Mouse (Mus musculus): Measurements from ENCODE around the gene Gosr2. TPM values are rescaled to one million over a fixed set of nuclear protein-coding genes. Genes with fewer than 3 reads are reported as not detected.

The Gosr2 gene
- total and polyA plus RNA-seq, 3 experiments, result 16.0 to 72.1 (median 69.2) TPM

DNA sequence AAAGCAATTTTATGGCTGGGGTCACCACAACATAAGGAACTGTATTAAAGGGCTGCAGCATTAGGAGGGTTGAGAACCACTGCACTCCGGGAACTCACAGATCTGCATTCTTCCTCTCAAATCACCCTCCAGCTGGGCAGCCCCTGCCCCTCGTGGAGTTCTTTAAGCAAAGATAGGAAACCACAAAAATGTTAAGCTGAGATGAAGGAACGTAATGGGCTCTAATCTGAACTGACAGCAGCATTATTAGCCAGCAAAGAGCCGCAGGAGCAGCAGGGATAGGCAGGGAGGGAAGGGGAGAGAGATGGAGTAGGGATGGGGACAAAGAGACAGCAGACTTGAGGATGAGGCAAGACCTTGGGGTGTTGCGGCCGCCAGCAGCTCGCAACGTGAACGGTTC lies 19.3 kb upstream of the Gosr2 start:
- ATAC-seq (ENCODE audit: extremely low read depth, insufficient number of reproducible peaks, low FRiP score, poor library complexity, severe bottlenecking) (no peak), DNase-seq (ENCODE audit: low spot score) (no peak)
- no peaks in the 10 kb centered on the region for H3K9me3 ChIP-seq (replicated peaks)
- no peak overlapping the region for H3K4me3 ChIP-seq (ENCODE audit: low read depth, low read length)
- no peaks in the 10 kb centered on the region for H3K36me3 ChIP-seq (replicated peaks)
- no peaks in the 10 kb centered on the region for H3K4me1 ChIP-seq (ENCODE audit: insufficient read depth, low read depth, low read length)
- TF ChIP-seq POLR2AphosphoS5 (IDR thresholded peaks at IDR 0.05; ENCODE audit: insufficient replicate concordance, low read depth, low read length) (no peak), TAL1 (conservative IDR thresholded peaks at IDR 0.05; ENCODE audit: low read depth, low read length) (no peak), CTCF (IDR thresholded peaks at IDR 0.05; ENCODE audit: low read depth, low read length) (no peak), GATA2 (IDR thresholded peaks at IDR 0.05; ENCODE audit: borderline replicate concordance, low read depth, low read length) (no peak), GATA1 (IDR thresholded peaks at IDR 0.05; ENCODE audit: borderline replicate concordance, low read length) (no peak)
- peaks cover 43% of the 10 kb centered on the region for H3K27me3 ChIP-seq (ENCODE audit: insufficient read depth, low read length)

DNA sequence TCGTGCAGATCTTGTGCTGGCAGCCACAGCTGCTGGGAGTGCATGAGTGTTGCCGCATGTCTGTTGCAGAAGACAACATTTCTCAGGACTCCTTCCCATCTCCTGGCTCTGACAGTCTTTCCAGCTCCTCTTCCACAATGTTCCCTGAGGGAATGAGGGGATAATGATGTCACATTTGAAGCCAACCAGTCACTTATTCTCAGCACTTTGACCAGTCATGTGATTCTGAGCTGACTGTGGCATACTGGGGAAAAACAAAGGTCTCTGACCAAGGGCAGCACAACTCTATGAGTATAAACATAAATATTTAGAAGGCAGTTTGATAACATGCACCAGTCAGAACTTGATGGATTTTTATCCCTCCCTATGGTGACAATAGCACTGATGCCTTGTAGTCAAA lies 16.4 kb upstream of the Gosr2 start:
- Histone ChIP-seq H3K4me3 (ENCODE audit: low read depth, low read length) (no peak overlapping the region), H3K9me3 (replicated peaks) (no peaks in the 10 kb centered on the region), H3K4me1 (ENCODE audit: insufficient read depth, low read depth, low read length) (no peaks in the 10 kb centered on the region), H3K27me3 (ENCODE audit: insufficient read depth, low read length) (peaks cover 61% of the 10 kb centered on the region), H3K36me3 (replicated peaks) (no peaks in the 10 kb centered on the region)
- ATAC-seq (ENCODE audit: extremely low read depth, insufficient number of reproducible peaks, low FRiP score, poor library complexity, severe bottlenecking), result no peak
- TF ChIP-seq TAL1 (conservative IDR thresholded peaks at IDR 0.05; ENCODE audit: low read depth, low read length), result no peak
- no peak for TF ChIP-seq GATA2 (IDR thresholded peaks at IDR 0.05; ENCODE audit: borderline replicate concordance, low read depth, low read length)
- TF ChIP-seq CTCF (IDR thresholded peaks at IDR 0.05; ENCODE audit: low read depth, low read length), result no peak
- no peak for TF ChIP-seq POLR2AphosphoS5 (IDR thresholded peaks at IDR 0.05; ENCODE audit: insufficient replicate concordance, low read depth, low read length)
- TF ChIP-seq GATA1 (IDR thresholded peaks at IDR 0.05; ENCODE audit: borderline replicate concordance, low read length), result no peak
- DNase-seq (ENCODE audit: low spot score), result no peak

DNA sequence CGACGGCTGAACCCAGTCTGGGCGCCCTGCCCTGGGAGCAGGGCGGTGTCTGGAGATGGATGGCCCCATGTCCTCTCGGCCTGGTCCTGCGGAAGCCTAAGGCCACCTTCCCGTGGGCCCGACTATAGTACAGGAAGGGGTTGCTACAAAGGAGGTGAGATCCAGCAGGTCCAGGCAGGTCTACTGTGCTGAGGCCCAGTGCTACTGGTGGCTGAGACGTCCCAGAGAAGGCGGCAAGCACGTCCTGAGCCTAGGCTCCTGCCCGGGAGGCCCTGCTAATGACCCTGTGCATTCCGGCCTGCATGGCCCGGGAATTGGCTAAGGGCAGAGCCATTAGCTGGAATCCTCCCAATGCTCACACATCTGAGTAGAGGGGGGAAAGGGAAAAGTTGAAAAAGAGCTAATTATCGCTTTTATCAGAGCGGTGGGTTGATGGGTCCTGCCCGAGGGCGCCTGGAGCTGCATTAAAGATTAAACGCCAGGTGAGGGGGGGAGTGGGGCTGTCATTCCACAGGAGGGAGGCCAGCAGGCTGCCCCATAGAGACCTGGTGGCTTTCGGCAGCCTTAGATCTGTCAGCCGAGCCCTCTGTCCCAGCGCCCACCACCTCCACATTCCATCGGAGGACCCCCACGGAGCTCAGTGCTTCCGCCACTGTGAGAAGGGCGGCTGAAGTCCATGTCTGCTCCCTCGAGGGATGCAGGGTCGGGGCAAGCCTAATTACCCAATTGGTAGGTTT lies 14.3 kb upstream of the Gosr2 start:
- Histone ChIP-seq H3K9me3 (replicated peaks) (no peaks in the 10 kb centered on the region), H3K4me3 (ENCODE audit: low read depth, low read length) (no peak overlapping the region), H3K27me3 (ENCODE audit: insufficient read depth, low read length) (peaks cover 57% of the 10 kb centered on the region), H3K4me1 (ENCODE audit: insufficient read depth, low read depth, low read length) (no peaks in the 10 kb centered on the region), H3K36me3 (replicated peaks) (no peaks in the 10 kb centered on the region)
- ATAC-seq (ENCODE audit: extremely low read depth, insufficient number of reproducible peaks, low FRiP score, poor library complexity, severe bottlenecking) (no peak), DNase-seq (ENCODE audit: low spot score) (no peak)
- TF ChIP-seq GATA2 (IDR thresholded peaks at IDR 0.05; ENCODE audit: borderline replicate concordance, low read depth, low read length) (no peak), TAL1 (conservative IDR thresholded peaks at IDR 0.05; ENCODE audit: low read depth, low read length) (no peak), CTCF (IDR thresholded peaks at IDR 0.05; ENCODE audit: low read depth, low read length) (no peak), POLR2AphosphoS5 (IDR thresholded peaks at IDR 0.05; ENCODE audit: insufficient replicate concordance, low read depth, low read length) (no peak), GATA1 (IDR thresholded peaks at IDR 0.05; ENCODE audit: borderline replicate concordance, low read length) (no peak)

DNA sequence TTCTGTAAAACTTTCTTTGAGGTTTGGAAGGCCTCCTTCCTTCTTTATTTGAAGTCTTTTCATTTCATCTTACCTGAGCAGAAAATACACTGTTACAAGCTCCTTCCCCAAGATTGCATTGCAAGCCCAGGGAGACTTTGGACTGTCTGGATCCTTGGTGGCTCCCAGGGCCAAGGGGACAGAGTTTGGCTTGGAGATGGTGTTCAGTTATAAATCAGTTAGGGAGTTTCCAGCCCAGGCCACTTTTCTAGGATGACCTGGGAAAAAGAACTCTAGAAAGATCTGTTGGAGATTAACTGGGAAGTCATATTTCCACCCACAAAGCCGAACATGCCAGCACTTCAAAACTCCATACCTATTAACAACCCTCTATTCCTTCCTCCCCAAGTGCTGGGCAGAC lies 12.3 kb upstream of the Gosr2 start:
- TF ChIP-seq CTCF (IDR thresholded peaks at IDR 0.05; ENCODE audit: low read depth, low read length) (no peak), GATA2 (IDR thresholded peaks at IDR 0.05; ENCODE audit: borderline replicate concordance, low read depth, low read length) (no peak), GATA1 (IDR thresholded peaks at IDR 0.05; ENCODE audit: borderline replicate concordance, low read length) (no peak), POLR2AphosphoS5 (IDR thresholded peaks at IDR 0.05; ENCODE audit: insufficient replicate concordance, low read depth, low read length) (no peak), TAL1 (conservative IDR thresholded peaks at IDR 0.05; ENCODE audit: low read depth, low read length) (no peak)
- Histone ChIP-seq H3K36me3 (replicated peaks) (no peaks in the 10 kb centered on the region), H3K4me1 (ENCODE audit: insufficient read depth, low read depth, low read length) (no peaks in the 10 kb centered on the region), H3K4me3 (ENCODE audit: low read depth, low read length) (no peak overlapping the region), H3K9me3 (replicated peaks) (no peaks in the 10 kb centered on the region), H3K27me3 (ENCODE audit: insufficient read depth, low read length) (peaks cover 54% of the 10 kb centered on the region)
- DNase-seq (ENCODE audit: low spot score) (no peak), ATAC-seq (ENCODE audit: extremely low read depth, insufficient number of reproducible peaks, low FRiP score, poor library complexity, severe bottlenecking) (no peak)

DNA sequence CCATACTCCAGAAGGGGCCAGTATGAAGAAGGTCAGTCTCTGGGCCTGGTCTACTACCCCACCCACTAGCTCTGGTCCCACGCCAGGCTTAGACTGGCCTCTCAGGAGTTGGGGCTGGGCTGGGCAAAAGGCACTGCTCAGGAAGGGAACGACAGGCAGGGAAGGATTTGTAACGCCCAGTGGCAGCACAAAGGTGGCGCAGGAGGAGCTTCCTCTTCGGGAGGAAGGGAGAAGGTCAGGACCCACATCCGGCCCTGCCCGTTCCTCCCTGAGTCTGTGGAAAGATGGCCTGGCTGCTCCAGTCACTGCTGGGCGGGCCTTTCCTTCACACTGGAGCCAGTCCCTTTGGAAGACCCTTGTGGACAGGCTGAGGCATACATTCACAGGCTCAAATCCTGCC lies 9.3 kb upstream of the Gosr2 start:
- H3K9me3 ChIP-seq (replicated peaks), result no peaks in the 10 kb centered on the region
- no peak for DNase-seq (ENCODE audit: low spot score)
- no peak for TF ChIP-seq GATA2 (IDR thresholded peaks at IDR 0.05; ENCODE audit: borderline replicate concordance, low read depth, low read length)
- TF ChIP-seq CTCF (IDR thresholded peaks at IDR 0.05; ENCODE audit: low read depth, low read length), result no peak
- no peak for TF ChIP-seq TAL1 (conservative IDR thresholded peaks at IDR 0.05; ENCODE audit: low read depth, low read length)
- no peak for TF ChIP-seq POLR2AphosphoS5 (IDR thresholded peaks at IDR 0.05; ENCODE audit: insufficient replicate concordance, low read depth, low read length)
- TF ChIP-seq GATA1 (IDR thresholded peaks at IDR 0.05; ENCODE audit: borderline replicate concordance, low read length), result no peak
- no peak for ATAC-seq (ENCODE audit: extremely low read depth, insufficient number of reproducible peaks, low FRiP score, poor library complexity, severe bottlenecking)
- H3K4me1 ChIP-seq (ENCODE audit: insufficient read depth, low read depth, low read length), result peaks cover under 1% of the 10 kb centered on the region; the same call in 1 of the 2 replicates
- peaks cover 51% of the 10 kb centered on the region for H3K27me3 ChIP-seq (ENCODE audit: insufficient read depth, low read length)
- no peaks in the 10 kb centered on the region for H3K36me3 ChIP-seq (replicated peaks)
- no peak overlapping the region for H3K4me3 ChIP-seq (ENCODE audit: low read depth, low read length)

DNA sequence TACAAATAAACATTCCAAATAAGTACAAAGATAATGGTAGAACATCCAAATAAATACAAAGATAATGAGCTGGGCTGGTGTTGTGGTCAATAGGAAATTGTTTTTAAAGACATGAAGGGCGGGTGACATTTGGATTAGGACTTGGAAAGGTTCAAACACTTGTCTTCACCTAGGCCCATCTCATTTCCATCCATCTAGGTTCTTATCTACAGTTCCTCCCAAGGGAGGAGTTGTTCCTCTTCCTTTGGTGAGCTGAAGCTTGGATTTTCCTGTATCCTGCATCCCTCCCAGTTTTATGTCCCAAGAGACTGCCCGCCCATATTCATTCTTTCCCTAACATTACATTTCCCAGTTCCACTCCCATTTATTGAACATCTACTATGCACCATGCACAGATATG lies 528 bp upstream of the Gosr2 start:
- ATAC-seq (ENCODE audit: extremely low read depth, insufficient number of reproducible peaks, low FRiP score, poor library complexity, severe bottlenecking) (no peak), DNase-seq (ENCODE audit: low spot score) (no peak)
- Histone ChIP-seq H3K36me3 (replicated peaks) (peaks cover 22% of the 10 kb centered on the region), H3K4me1 (ENCODE audit: insufficient read depth, low read depth, low read length) (peaks cover 26% of the 10 kb centered on the region), H3K27me3 (ENCODE audit: insufficient read depth, low read length) (peaks cover 17% of the 10 kb centered on the region), H3K9me3 (replicated peaks) (no peaks in the 10 kb centered on the region), H3K4me3 (ENCODE audit: low read depth, low read length) (peak overlapping the region; percentile 79)
- no peak for TF ChIP-seq GATA2 (IDR thresholded peaks at IDR 0.05; ENCODE audit: borderline replicate concordance, low read depth, low read length)
- TF ChIP-seq POLR2AphosphoS5 (IDR thresholded peaks at IDR 0.05; ENCODE audit: insufficient replicate concordance, low read depth, low read length), result no peak
- no peak for TF ChIP-seq TAL1 (conservative IDR thresholded peaks at IDR 0.05; ENCODE audit: low read depth, low read length)
- no peak for TF ChIP-seq GATA1 (IDR thresholded peaks at IDR 0.05; ENCODE audit: borderline replicate concordance, low read length)
- no peak for TF ChIP-seq CTCF (IDR thresholded peaks at IDR 0.05; ENCODE audit: low read depth, low read length)

All from G1E (cell line).